Mouse (Mus musculus): Measurements from ENCODE around the gene Rxylt1. TPM values are rescaled to one million over a fixed set of nuclear protein-coding genes. Genes with fewer than 3 reads are reported as not detected.

The Rxylt1 gene
- polyA plus RNA-seq (2012; rRNA removed): 16.3 and 18.5 TPM in 2 replicates

GRCm38 (mm10) chr10:122096980-122097844, at the start of gene Rxylt1:
TSS of gene Rxylt1 (minus strand) at chr10:122097371.

GRCm38 (mm10) chr10:122046904-122047726, 50.1 kb downstream of the Rxylt1 start, which contains the start of gene Srgap1:
TSS of gene Srgap1 (minus strand) at chr10:122047315.

Other genes starting within 250 kb of the Rxylt1 start
- gene Srgap1, start 50.1 kb downstream of the Rxylt1 start, polyA plus RNA-seq (2012; rRNA removed): 16.2 and 20.8 TPM in 2 replicates